21 mouse cellular contexts compared by ENCODE assay signal in genomic region chr10:111575256-111575655, GRCm38 (mm10).
A peak's percentile ranks its signal among the peaks of the same experiment; 100 is the strongest.
DNase-seq lines count a peak whose midpoint lies in the region; ATAC-seq and TF ChIP-seq lines count a peak whose summit lies in the region.
"Had no signal": no experiment of that assay in that cellular context is flagged by ENCODE, and none has a peak within 500 bp of the region (broad histone marks: within the 10 kb centered on the region; RNA-seq: fewer than 3 reads in every experiment).

No protein-coding gene starts in this region.

- no peak overlapping the region for H3K9ac ChIP-seq in heart, embryonic 15.5 days
- H3K9ac ChIP-seq in lung, embryonic 16.5 days (ENCODE audit: low read length): no peak overlapping the region
- no peak overlapping the region for H3K9ac ChIP-seq in intestine, embryonic 15.5 days
- no peak overlapping the region for H3K9ac ChIP-seq in stomach, postnatal 0 days (ENCODE audit: low read length)
- H3K9ac ChIP-seq: forebrain, postnatal 0 days had no signal

- no peak for DNase-seq in heart, adult 8-10 months (ENCODE audit: low spot score)
- DNase-seq in lung, adult 18-20 months: no peak
- DNase-seq in stomach, postnatal 0 days (ENCODE audit: low spot score): peak; percentile 37
- DNase-seq in c-Kit-positive CD71-positive TER-119-positive erythroid progenitor cells, embryonic 14.5 days (ENCODE audit: low spot score): no peak
- DNase-seq in right cerebral cortex, postnatal 10 days (ENCODE audit: low spot score in 2 of 2): no peak
- DNase-seq: cerebellum, adult 9-10 months; embryo, embryonic 11 days; forebrain, postnatal 0 days; kidney, postnatal 10 days; layer of hippocampus, adult 9-11 months; left cerebral cortex, postnatal 4 days; lung, adult 2 months; right cerebral cortex, adult 18-20 months; thymus, postnatal 14 days had no signal

- H3K27me3 ChIP-seq in heart, embryonic 15.5 days: no peaks in the 10 kb centered on the region
- H3K27me3 ChIP-seq in lung, embryonic 16.5 days (ENCODE audit: control insufficient read depth, insufficient read depth, low read depth, low read length): no peaks in the 10 kb centered on the region
- H3K27me3 ChIP-seq in intestine, embryonic 15.5 days (replicated peaks): no peaks in the 10 kb centered on the region
- no peaks in the 10 kb centered on the region for H3K27me3 ChIP-seq in stomach, postnatal 0 days (ENCODE audit: control insufficient read depth, insufficient read depth, low read length)
- H3K27me3 ChIP-seq: Patski had no signal

- no peaks in the 10 kb centered on the region for H3K9me3 ChIP-seq in heart, embryonic 15.5 days (replicated peaks)
- no peaks in the 10 kb centered on the region for H3K9me3 ChIP-seq in lung, embryonic 16.5 days (ENCODE audit: control insufficient read depth, low read length)
- no peaks in the 10 kb centered on the region; the same call in 1 of the 2 replicates for H3K9me3 ChIP-seq in intestine, embryonic 15.5 days
- no peaks in the 10 kb centered on the region for H3K9me3 ChIP-seq in stomach, postnatal 0 days (ENCODE audit: control insufficient read depth, low read length)

- no peak for TF ChIP-seq CTCF in stomach, postnatal 0 days (IDR thresholded peaks at IDR 0.05; ENCODE audit: low read depth)

- no peak for TF ChIP-seq EP300 in stomach, postnatal 0 days (optimal IDR thresholded peaks at IDR 0.05)

- H3K27ac ChIP-seq in heart, embryonic 15.5 days: peak overlapping the region; percentile 79; the same call in 1 of the 2 replicates
- H3K27ac ChIP-seq in lung, embryonic 16.5 days (ENCODE audit: low read length): peak overlapping the region; percentile 81
- peak overlapping the region; percentile 80 for H3K27ac ChIP-seq in intestine, embryonic 15.5 days
- peak overlapping the region; percentile 81 for H3K27ac ChIP-seq in stomach, postnatal 0 days (replicated peaks)
- H3K27ac ChIP-seq: hindbrain, postnatal 0 days had no signal

- no peaks in the 10 kb centered on the region for H3K36me3 ChIP-seq in heart, embryonic 15.5 days
- H3K36me3 ChIP-seq in lung, embryonic 16.5 days (ENCODE audit: control insufficient read depth, insufficient read depth, low read length): no peaks in the 10 kb centered on the region
- no peaks in the 10 kb centered on the region for H3K36me3 ChIP-seq in intestine, embryonic 15.5 days
- H3K36me3 ChIP-seq in stomach, postnatal 0 days (ENCODE audit: control insufficient read depth, insufficient read depth, low read length): no peaks in the 10 kb centered on the region

- WGBS in heart, embryonic 15.5 days: 58% methylated on average over 5 of the region's 5 CpGs
- WGBS in lung, embryonic 16.5 days: 39% methylated on average over 5 of the region's 5 CpGs
- 59% methylated on average over 5 of the region's 5 CpGs for WGBS in intestine, embryonic 15.5 days
- 48% methylated on average over 5 of the region's 5 CpGs for WGBS in stomach, postnatal 0 days

- no peak overlapping the region for H3K4me3 ChIP-seq in heart, embryonic 15.5 days
- no peak overlapping the region for H3K4me3 ChIP-seq in lung, embryonic 16.5 days (ENCODE audit: low read length)
- no peak overlapping the region for H3K4me3 ChIP-seq in intestine, embryonic 15.5 days (replicated peaks)
- no peak overlapping the region for H3K4me3 ChIP-seq in stomach, postnatal 0 days (ENCODE audit: low read depth, low read length)
- H3K4me3 ChIP-seq: erythroblast, embryonic 14.5 days had no signal

- peaks cover 51% of the 10 kb centered on the region for H3K4me1 ChIP-seq in heart, embryonic 15.5 days (replicated peaks)
- peaks cover 35% of the 10 kb centered on the region for H3K4me1 ChIP-seq in lung, embryonic 16.5 days (replicated peaks; ENCODE audit: control insufficient read depth, insufficient read depth, low read length)
- peaks cover 30% of the 10 kb centered on the region for H3K4me1 ChIP-seq in intestine, embryonic 15.5 days (replicated peaks)
- H3K4me1 ChIP-seq in stomach, postnatal 0 days (replicated peaks; ENCODE audit: control insufficient read depth, insufficient read depth): peaks cover 8% of the 10 kb centered on the region; the same call in 1 of the 2 replicates

- H3K4me2 ChIP-seq in heart, embryonic 15.5 days: no peak overlapping the region
- H3K4me2 ChIP-seq in lung, embryonic 16.5 days (ENCODE audit: low read depth, low read length): peak overlapping the region; percentile 32
- peak overlapping the region; percentile 47 for H3K4me2 ChIP-seq in intestine, embryonic 15.5 days (replicated peaks)
- peak overlapping the region; percentile 27 for H3K4me2 ChIP-seq in stomach, postnatal 0 days (replicated peaks; ENCODE audit: low read depth)
- H3K4me2 ChIP-seq: midbrain, embryonic 11.5 days had no signal

- no peak for ATAC-seq in heart, embryonic 15.5 days (replicated peaks; ENCODE audit: insufficient number of reproducible peaks, insufficient read depth, low FRiP score, low read depth)
- ATAC-seq in lung, embryonic 16.5 days (ENCODE audit: low read depth): peak; percentile 13; the same call in 1 of the 2 replicates
- ATAC-seq in intestine, embryonic 15.5 days: peak; percentile 2; the same call in 1 of the 2 replicates
- peak; percentile 46; the same call in 1 of the 2 replicates for ATAC-seq in stomach, postnatal 0 days (ENCODE audit: low FRiP score, low TSS enrichment)
- ATAC-seq: forebrain, postnatal 0 days; hindbrain, postnatal 0 days had no signal
